Mouse (Mus musculus): ENCODE data around the gene Nup133.
"Not testable (repeated sequence)": the region's sequence is repeated elsewhere in the genome, so short reads cannot be mapped to it uniquely, and the experiment has no call there.

The Nup133 gene

DNA sequence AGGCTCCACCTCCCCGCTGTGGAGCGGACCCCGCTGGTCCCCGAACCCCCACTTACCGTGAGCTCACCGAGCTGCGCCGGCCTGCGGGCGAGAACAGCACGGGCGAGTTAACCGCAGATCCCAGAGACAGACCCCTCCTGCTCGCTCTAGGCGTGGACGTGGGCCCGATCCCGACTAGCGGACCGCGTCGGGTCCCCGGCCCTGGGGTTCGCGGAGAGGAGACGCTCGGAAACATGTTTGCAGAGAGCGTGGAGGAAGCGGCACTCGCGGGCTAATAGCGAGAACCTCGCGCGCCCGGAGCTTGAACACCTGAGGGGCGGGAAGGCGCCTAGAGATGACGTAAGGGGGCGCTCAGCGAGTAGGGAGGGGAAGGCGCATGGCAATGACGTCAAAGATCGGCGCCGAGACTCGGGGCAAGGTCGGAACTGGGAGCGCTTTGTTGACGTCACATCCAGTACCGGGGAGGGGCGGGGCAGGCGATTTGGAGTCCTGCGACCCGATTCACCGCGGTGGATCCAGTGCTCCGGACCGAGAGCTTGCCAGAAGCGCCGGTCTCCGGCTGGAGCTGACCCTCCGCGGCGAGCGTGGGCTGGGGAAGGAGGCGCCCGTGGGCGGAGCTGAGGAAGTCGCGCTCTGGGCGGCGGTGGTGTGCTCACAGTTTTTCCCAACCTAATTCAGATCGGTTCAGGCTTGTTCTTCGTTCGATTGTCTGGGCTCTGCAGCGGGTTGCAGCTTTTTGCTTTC lies at the start of gene Nup133:
TSS of gene Nup133 (minus strand) at position 324 of the 744 bp plus-strand sequence.
- peak; percentile 98 for DNase-seq (ENCODE audit: low spot score)

DNA sequence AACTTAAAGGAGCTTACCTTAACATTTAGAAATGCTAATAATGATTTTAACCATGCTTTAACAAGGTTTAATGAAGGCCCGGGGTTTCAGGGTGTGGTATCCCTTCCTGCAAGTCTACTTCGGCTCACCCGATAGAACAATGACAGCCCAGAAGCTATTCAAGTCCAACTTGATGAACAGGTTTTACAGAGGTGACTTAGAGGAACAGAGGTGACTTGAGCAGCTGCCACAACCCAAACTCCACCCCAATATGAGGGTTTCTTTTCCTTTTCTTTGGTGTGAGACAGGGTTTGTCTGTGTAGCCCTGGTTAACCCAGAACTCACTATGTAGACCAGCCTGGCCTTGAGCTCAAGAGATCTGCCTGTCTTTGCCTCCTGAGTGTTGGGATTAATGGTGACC lies 44.9 kb upstream of the Nup133 start:
- DNase-seq (ENCODE audit: low spot score), result no peak

DNA sequence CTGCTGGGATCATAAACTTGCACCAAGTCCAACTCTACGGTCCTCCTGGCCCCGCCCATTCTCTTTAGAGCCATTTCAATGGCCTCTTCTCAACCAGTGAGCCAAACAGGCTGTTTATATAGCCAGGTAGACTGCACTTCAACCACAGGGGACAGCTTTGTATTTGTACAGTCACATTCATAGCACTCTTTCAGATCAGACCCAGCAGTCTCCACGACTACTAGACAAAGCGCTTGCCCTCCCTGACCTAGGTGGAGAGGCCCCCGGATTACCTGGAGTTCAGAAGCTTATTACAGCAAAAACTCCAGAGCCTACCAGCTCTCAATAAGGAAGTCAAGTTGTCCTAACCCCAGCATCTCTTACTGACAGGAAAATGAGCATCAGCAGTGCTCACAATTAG lies 44.5 kb upstream of the Nup133 start:
- DNase-seq (ENCODE audit: low spot score), result no peak

DNA sequence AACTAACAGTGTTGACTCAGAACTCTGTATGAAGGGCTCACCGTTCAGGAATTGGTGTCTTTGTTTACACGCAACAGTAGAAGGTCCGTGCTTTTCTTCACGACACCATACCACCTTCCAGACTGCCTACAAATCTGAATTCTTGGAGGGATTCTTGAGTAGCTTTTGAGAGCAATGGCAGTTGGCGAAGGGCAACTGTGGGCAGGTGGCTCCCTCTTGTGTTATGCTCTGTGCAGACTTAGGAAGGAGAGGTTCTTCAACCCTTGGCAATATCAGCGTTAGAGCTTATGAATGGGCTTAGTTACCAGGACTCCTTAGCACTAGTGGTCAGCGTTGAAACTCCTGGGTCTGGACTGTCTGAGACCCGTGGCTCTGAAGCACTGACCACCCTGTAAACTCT lies 43.5 kb upstream of the Nup133 start:
- no peak for DNase-seq (ENCODE audit: low spot score)

DNA sequence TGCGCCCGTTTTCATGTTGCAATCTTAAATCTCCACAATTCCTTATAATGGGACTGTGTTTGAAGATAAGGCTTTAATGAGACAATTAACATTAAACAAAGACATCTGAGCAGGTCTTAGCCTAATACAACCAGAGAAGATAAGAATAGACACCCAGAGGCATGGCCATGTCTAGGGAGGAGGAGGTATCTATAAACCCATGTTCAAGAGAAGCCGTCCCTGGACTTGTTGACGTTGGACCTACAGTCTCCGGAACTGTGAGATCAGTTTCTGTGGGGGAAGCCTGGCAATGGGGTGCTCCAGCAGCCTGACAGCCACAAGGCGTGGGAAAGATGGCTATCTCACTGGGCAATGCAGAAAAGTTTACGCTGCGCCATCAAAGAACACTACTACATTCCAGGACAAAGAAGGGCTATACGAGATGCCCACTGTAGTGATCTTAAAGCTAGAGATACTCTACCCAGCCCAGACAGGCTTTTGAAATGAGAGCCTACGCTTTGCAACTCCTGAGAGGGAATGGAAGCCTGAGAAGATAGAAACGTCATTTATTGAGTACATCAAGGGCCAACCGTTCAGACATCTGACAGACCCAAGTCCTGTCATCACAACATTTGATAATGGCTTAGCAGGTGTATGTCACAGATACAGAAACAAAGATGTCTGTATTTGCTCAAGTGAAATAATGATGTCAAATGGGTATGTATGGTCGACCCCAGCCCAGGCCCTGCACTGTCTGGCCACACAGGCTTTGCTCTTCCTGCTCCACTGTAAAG lies 41.4 kb upstream of the Nup133 start:
- no peak for DNase-seq (ENCODE audit: low spot score)

DNA sequence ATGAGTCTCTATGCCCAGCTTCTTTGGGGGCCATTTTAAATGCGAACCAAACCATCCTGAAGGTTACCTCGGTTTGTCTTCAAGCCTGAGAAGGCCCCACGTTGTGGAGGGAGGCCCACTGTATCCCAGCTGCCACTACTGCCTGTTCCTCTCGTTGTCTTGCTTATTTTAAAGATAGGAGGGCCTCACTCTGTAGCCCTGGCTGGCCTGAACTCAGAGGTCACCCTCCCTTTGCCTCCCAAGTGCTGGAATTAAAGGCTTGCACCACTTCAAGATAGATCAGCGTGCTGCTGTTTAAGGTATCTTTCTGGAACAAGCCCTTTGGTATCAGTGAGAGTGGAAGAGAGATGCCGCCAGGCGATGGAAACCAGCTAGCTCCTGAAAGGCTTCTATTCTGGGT lies 40.1 kb upstream of the Nup133 start:
- no peak for DNase-seq (ENCODE audit: low spot score)

DNA sequence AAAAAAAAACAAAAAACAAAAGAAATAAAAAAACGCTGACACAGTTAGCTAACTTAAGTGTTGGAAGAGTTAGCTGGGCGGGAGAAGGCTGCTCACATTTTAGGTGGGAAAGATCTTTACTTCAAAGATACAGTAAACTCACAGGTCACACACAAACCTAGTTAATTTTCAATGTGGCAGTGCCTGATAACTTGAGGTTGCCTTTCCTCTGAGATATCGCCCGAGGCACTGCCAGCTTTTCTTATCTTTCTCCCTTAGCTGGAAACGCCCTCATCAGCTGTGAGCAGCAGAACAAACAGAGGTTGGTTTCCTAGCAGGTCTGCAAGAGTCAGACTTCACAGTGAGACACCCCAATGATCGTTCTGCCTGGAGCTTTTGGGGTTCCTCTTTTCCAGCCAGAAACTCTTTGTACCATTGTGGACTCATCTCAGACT lies 39.6 kb upstream of the Nup133 start:
- peak; percentile 47 for DNase-seq (ENCODE audit: low spot score)

DNA sequence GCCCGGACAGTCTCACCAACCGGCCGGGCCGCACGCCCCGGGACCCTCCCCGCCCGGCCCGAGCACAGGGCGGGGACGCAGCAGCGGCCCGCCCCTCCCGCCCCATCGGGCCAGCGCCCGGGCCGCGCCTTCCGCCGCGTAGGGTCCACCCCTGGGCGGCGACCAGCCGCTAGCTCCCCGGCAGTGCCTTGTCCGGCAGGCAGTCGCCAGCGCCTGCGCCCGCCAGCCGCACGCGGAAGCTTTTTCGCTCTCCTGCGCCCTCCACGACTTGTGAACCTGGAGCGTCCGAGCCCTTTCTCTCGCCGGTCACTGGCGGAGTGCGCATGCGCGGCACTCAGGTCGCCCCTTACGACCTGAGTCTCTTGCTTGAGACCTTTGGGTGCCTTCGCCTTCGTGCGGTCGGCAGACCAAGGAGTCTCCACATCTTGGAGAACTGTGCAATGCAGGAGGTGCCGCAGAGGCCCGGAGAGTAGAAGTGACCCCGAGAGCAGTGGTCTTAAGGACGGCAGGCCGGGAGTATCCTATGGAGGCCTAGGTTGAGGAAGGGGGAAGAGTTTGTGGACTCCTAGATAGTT lies 33.8 kb upstream of the Nup133 start, which contains the start of gene Abcb10:
TSS of gene Abcb10 (minus strand) at position 297 of the 575 bp plus-strand sequence.
- DNase-seq (ENCODE audit: low spot score), result peak; percentile 96

DNA sequence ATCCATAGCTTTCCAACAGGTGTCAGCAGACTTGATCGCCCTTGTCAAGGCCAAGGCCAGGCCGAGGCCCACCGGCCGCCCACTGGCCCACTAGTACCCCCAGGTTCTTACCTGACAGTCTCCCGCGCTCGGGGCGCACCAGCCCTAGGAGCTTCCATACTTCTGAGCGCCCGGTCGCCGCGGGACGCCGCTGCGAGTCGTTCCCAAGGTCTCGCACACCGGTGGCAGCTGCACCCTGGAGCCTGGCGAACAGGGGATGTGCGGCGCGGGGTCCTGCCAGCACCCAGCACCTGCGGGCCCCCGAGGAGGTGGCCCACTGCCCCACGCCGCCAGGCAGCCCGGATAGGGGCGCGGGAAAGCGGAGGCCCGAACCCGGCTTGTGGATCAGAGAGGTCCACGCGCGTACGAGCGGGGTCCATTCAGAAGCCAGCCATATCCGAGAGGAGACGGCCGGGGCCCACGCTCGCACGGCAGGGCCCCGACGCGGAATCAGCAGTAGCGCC lies 33.3 kb upstream of the Nup133 start:
- DNase-seq (ENCODE audit: low spot score), result no peak

DNA sequence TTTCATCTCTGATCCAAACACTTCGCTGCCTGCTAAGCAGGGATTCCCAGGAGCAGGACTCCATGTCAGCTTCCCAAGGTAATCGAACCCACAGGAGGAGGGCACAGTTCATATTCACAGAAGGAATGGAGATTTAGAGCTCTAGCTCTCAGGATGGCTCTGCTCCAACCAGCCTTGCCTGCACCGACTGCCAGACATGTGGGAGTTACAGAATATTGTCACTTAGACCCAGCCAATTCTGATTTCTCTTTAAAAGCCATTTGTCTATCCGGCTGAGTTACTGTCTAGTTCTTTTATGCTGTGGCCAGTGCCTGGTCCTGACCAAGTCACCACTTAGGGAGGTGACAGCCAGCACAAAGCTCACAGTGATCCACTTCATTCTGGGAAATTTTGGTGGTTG lies 32.6 kb upstream of the Nup133 start:
- no peak for DNase-seq (ENCODE audit: low spot score)

DNA sequence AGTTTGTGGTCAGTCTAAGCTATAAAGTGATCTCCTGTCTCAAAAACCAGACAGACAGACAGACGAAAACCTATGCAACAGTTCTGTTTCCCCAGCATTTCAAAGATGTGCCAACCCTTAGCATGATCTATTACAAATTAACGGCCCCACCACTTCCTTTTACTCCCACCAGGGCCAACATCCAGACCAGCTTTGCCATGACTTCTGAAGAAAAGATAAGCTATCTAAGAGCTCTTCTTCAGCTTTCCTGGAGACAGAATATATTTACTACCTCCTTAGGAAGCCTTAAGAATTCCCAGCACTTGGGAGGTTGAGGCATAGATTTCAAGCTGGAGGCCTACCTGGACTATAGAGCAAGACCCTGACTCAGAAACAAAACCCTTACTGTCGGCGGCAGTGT lies 31.2 kb upstream of the Nup133 start:
- DNase-seq (ENCODE audit: low spot score), result no peak

DNA sequence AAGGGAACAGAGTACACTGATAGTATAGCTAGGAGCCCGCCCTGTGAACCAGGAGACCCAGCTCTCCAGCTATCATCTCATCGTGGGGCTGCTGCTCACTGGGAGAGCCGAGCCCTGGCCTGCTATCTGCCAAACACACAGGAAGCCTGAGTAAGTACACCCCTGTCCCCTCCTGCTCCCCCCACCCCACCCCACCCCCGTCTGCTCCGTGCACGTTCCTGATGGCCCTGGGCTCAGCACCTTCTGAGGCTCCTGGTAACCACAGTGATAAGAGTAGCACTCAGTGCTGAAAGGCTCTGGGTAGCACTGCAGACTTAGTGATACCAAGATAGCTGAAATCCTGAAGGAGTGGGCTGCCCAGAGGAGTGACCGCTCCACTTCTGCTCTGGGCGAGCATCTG lies 29.9 kb upstream of the Nup133 start:
- peak; percentile 73 for DNase-seq (ENCODE audit: low spot score)

DNA sequence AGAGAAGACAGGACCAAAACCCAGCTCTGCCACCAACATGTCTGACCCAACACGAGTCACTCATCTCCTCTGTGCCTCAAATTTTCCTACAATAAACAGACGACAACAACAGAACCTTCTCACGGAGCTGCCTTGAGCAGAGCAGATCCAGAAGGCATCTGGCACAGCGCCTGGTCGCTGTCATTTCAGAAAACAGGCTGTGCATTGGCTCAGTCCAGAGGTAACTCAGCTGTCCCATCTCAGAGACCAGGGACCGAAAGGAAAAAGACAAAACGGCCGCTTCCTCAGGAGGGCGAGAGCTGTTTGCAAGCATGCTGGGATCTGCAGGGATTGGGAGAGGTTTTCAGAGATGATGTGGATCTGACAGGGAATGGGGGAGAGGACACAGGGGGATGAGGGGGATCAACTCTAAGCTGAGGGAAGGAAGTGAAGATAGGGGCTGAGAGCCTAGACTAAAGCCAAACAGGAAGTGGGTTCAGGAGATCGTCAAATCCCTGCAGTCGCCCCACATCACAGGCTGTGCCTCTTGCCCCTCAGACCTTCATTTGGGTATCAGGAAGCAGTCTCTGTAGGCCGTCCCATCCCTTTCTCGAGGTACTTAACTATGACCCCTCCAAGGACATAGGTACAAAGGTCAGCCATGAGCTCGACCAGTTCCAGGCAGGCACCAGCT lies 29.2 kb upstream of the Nup133 start:
- DNase-seq (ENCODE audit: low spot score), result no peak

DNA sequence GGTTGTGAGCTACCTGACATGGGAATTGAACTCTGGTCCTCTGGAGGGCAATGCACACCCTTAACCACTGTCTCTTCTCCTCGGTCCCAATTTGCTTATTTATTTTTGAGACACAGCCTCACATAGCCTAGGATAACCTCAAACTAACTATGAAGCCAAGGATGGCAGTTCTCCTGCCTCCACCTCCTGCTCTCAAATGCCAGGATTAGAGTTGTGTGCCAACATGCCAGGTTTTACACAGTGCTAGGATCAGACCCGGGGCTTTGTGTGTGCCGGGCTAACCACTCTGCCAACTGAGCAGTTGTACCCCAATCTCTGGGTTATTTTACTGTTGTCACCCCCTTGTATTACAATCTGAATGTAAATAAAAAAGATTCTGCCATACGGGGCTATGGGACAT lies 28.4 kb upstream of the Nup133 start:
- DNase-seq (ENCODE audit: low spot score), result no peak

DNA sequence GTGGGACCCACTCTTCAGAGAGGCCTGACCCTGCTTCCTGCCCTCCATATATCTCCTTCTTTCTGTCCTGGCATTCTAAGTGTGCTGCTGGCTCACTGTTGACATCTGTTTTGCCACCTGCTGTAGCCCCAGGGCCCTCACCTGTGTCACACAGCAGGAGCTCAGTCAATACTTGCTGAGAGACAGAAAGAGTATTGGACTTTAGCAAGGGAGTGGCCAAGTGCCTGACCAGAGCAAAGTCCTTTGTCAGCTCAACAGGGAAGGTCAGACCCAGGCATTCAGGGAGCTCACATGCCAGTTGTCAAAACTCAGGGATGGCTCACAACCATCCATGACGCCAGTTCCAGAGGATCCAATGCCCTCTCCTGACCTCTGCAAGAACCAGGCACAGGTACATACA lies 24.4 kb upstream of the Nup133 start:
- peak; percentile 72 for DNase-seq (ENCODE audit: low spot score)

DNA sequence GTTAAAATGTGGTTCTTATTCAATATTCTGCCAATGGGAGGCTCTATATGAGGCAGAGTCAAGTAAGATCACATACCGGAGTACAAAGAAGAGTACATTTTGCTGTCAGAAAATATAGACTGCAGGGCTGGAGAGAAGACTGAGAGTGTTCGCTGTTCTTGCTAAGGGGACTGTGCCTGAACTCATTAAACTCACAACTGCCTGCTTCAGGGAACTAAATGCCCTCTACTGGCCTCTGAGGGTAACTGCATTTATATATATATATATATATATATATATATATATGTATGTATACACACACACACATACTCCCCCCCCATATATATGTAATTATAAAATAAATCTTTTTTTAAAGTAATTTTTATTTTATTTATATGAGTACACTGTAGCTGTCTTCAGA lies 17.8 kb upstream of the Nup133 start:
- no peak for DNase-seq (ENCODE audit: low spot score)

DNA sequence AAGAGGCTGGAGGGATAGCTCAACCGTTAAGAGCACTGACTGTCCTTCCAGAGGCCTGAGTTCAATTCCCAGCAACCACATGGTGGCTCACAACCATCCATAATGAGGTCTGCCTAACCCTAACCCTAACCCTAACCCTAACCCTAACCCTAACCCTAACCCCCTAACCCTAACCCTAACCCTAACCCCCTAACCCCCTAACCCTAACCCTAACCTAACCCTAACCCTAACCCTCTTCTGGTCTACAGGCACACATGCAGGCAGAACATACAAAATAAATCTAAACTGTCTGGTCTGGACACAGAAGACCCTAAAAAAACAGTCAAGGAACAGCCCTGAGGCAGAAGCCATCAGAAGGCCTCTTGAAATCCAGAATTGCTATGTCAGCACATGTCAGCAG lies 12.3 kb upstream of the Nup133 start:
- no peak for DNase-seq (ENCODE audit: low spot score)

DNA sequence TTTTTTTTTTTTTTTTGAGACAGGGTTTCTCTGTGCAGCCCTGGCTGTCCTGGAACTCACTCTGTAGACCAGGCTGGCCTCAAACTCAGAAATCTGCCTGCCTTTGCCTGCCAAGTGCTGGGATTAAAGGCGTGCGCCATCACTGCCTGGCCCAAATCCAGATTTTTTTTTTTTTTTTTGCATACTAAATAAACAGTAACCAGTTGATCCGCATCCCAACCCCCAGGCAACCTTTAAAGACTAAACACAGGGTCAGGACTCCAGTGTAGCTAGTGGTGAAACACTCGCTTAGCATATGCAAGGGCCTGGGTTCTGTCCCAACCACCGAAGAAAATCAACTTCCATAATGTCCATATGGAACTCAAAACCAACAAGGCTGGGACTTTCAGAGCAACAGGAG lies 11.5 kb upstream of the Nup133 start:
- DNase-seq (ENCODE audit: low spot score), result not testable (repeated sequence)

DNA sequence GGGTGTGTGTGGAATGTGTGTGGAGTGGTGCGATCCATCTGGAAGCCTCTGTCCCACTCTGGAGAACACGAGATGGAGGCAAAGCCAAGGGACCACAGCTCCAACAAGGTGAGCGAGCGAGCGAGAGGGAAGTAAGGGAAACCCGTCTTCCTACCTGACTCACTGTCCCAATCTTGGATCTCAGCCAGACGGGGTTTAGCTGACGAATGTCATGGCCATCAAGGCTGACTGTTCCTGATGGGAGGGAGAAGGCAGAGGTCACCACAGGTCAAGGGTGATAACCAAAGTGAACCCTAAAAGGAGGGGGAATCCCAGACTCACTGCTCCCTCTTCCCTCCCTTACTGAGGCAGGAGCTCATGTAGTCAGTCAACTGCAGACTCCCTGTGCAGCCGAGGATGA lies 11.0 kb upstream of the Nup133 start:
- no peak for DNase-seq (ENCODE audit: low spot score)

DNA sequence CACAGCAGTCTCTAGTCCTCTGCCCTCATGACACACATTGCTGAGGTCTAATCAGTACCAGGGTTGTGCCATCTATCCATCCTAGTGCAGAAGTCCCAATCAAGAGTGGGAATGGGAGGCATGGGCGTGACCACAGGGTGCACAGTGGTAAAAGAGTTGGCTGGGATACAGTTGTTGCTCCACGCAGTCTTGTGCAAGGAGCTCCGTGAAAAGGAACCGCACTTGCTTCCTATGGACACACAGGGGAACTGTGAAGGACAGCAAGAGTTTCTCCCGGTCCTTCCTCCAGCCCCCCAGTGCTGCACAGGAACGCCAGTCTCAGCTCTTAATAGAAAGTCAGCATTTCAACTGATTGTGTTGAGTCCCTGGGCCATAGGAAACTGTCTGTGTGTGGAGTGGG lies 10.4 kb upstream of the Nup133 start:
- DNase-seq (ENCODE audit: low spot score), result no peak

DNA sequence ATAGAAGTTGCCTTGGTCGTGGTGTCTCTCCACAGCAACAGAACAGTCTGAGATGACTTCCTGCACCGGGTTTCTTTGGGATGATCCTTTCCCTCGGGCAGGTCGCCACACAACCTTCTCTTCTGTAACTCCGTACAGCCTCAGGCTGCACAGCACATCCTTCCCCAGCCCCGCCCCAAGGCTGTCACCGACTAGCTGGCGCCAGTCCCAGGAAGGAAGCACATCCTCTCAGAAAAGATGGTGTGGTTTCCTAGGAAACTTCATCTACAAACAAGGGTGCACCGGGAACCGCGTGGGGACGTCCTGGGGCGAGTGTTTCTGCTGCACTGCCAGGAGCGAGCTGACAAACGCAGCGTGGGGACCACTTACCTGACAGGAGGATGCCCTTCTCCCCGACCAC lies 9.1 kb upstream of the Nup133 start:
- DNase-seq (ENCODE audit: low spot score), result no peak

DNA sequence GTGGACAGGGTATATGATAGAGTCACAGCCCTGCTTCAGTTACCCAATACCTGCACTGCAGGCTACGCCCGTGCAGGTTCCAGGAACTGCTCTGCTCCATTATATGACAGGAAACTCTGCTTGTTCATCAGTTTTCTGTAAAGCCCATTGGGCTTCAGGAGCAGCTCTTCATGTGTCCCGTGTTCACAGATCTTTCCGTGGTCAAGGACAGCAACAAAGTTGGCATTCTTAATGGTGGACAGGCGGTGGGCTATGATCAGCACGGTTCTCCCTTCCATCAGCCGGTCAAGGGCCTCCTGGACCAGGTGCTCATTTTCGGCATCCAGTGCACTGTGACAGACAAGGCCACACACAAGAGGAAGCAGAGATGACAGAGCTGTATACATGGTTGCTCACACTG lies 5.2 kb upstream of the Nup133 start:
- no peak for DNase-seq (ENCODE audit: low spot score)
